Comparison of ENCODE assay signal across 35 mouse cellular contexts in the genomic region with DNA sequence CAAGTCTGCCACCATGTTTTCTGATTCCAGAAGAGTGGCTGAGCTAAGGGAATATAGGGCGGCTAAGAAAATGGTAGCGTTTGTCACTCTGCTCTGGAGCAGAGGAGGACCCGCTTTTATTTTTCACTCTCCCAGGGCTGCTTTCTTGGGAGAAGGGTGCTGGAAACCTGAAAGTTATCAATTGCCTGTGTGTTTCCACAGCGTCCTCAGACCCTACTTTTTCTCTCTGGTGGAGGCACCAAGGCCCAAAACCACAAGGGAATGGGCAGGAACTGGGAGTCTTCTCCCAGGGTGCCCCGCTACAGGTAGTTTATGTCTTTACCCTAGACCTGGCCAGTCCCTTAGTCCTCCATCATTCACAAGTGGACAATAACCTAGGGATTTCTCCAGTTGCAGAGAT. TPM values are rescaled to one million over a fixed set of nuclear protein-coding genes. Genes with fewer than 3 reads are reported as not detected.
DNase-seq lines count a peak whose midpoint lies in the region; ATAC-seq and TF ChIP-seq lines count a peak whose summit lies in the region.
"Had no signal": no experiment of that assay in that cellular context is flagged by ENCODE, and none has a peak within 500 bp of the region (broad histone marks: within the 10 kb centered on the region; RNA-seq: fewer than 3 reads in every experiment).

No protein-coding gene starts in this region.

- no peak overlapping the region for H3K9ac ChIP-seq in midbrain, embryonic 14.5 days (replicated peaks; ENCODE audit: low read length)
- H3K9ac ChIP-seq in midbrain, embryonic 15.5 days, result no peak overlapping the region
- peak overlapping the region; percentile 69 for H3K9ac ChIP-seq in embryonic facial prominence, embryonic 14.5 days (ENCODE audit: low read depth, low read length)
- peak overlapping the region; percentile 77 for H3K9ac ChIP-seq in limb, embryonic 14.5 days (ENCODE audit: low read depth, low read length, severe bottlenecking)
- H3K9ac ChIP-seq in stomach, postnatal 0 days (ENCODE audit: low read length), result peak overlapping the region; percentile 98
- H3K9ac ChIP-seq: forebrain, embryonic 12.5 days; hindbrain, embryonic 15.5 days; intestine, embryonic 15.5 days; liver, postnatal 0 days; midbrain, embryonic 12.5 days had no signal

- no peak for TF ChIP-seq POLR2A in limb, embryonic 14.5 days (IDR thresholded peaks at IDR 0.05; ENCODE audit: borderline replicate concordance, extremely low read depth, insufficient read depth, insufficient read length)

- no peaks in the 10 kb centered on the region for H3K36me3 ChIP-seq in midbrain, embryonic 14.5 days (ENCODE audit: control insufficient read depth, insufficient read depth, low read length)
- H3K36me3 ChIP-seq in midbrain, embryonic 15.5 days (replicated peaks), result no peaks in the 10 kb centered on the region
- no peaks in the 10 kb centered on the region for H3K36me3 ChIP-seq in embryonic facial prominence, embryonic 14.5 days (ENCODE audit: control insufficient read depth, insufficient read depth, low read length)
- H3K36me3 ChIP-seq in limb, embryonic 14.5 days (ENCODE audit: control insufficient read depth, insufficient read depth, low read length), result no peaks in the 10 kb centered on the region
- no peaks in the 10 kb centered on the region for H3K36me3 ChIP-seq in stomach, postnatal 0 days (ENCODE audit: control insufficient read depth, insufficient read depth, low read length)
- H3K36me3 ChIP-seq: forebrain, embryonic 12.5 days; G1E; hindbrain, embryonic 15.5 days; intestine, embryonic 15.5 days; midbrain, embryonic 12.5 days had no signal

- peak; percentile 19 for DNase-seq in midbrain, embryonic 14.5 days
- no peak for DNase-seq in embryonic facial prominence, embryonic 14.5 days (ENCODE audit: low spot score)
- no peak for DNase-seq in limb, embryonic 14.5 days (ENCODE audit: low spot score)
- no peak for DNase-seq in stomach, postnatal 0 days (ENCODE audit: low spot score)
- DNase-seq in adrenal gland, postnatal 10 days, result no peak
- no peak for DNase-seq in liver
- DNase-seq: adrenal gland, adult 2 months; B cell, adult 2 months; cerebellum, adult 2 months; cerebellum, postnatal 36 days; embryo, embryonic 11 days; gastrocnemius, postnatal 36 days; kidney, adult 8-10 months; kidney, postnatal 10 days; liver, postnatal 0 days; lung, postnatal 10 days; thymus, adult 18-20 months had no signal

- ATAC-seq in midbrain, embryonic 14.5 days (ENCODE audit: low FRiP score, low TSS enrichment), result no peak
- no peak for ATAC-seq in midbrain, embryonic 15.5 days (replicated peaks)
- ATAC-seq in embryonic facial prominence, embryonic 14.5 days (ENCODE audit: low read depth), result no peak
- no peak for ATAC-seq in limb, embryonic 14.5 days (ENCODE audit: low FRiP score, low read depth)
- no peak for ATAC-seq in stomach, postnatal 0 days (ENCODE audit: low FRiP score, low TSS enrichment)
- ATAC-seq: intestine, embryonic 15.5 days; liver, postnatal 0 days; Patski had no signal

- 5% methylated on average over 5 of the region's 5 CpGs for WGBS in midbrain, embryonic 14.5 days
- WGBS in midbrain, embryonic 15.5 days, result 3% methylated on average over 5 of the region's 5 CpGs
- WGBS in embryonic facial prominence, embryonic 14.5 days, result 20% methylated on average over 5 of the region's 5 CpGs
- WGBS in limb, embryonic 14.5 days, result 18% methylated on average over 5 of the region's 5 CpGs
- 34% methylated on average over 5 of the region's 5 CpGs for WGBS in stomach, postnatal 0 days

- no peak for TF ChIP-seq CTCF in stomach, postnatal 0 days (IDR thresholded peaks at IDR 0.05; ENCODE audit: low read depth)

- no peak overlapping the region for H3K27ac ChIP-seq in midbrain, embryonic 14.5 days (replicated peaks; ENCODE audit: low read depth, low read length)
- H3K27ac ChIP-seq in midbrain, embryonic 15.5 days, result no peak overlapping the region
- peak overlapping the region; percentile 53; the same call in 1 of the 2 replicates for H3K27ac ChIP-seq in embryonic facial prominence, embryonic 14.5 days (replicated peaks; ENCODE audit: low read depth, low read length)
- peak overlapping the region; percentile 26; the same call in 1 of the 2 replicates for H3K27ac ChIP-seq in limb, embryonic 14.5 days (replicated peaks; ENCODE audit: low read depth, low read length)
- peak overlapping the region; percentile 67 for H3K27ac ChIP-seq in stomach, postnatal 0 days (replicated peaks)
- H3K27ac ChIP-seq: forebrain, embryonic 12.5 days; hindbrain, embryonic 15.5 days; intestine, embryonic 15.5 days; midbrain, embryonic 12.5 days had no signal

- no peak overlapping the region for H3K4me3 ChIP-seq in midbrain, embryonic 14.5 days (replicated peaks; ENCODE audit: low read depth, low read length)
- H3K4me3 ChIP-seq in midbrain, embryonic 15.5 days, result no peak overlapping the region
- peak overlapping the region; percentile 42 for H3K4me3 ChIP-seq in embryonic facial prominence, embryonic 14.5 days (ENCODE audit: low read depth, low read length)
- peak overlapping the region; percentile 47 for H3K4me3 ChIP-seq in limb, embryonic 14.5 days (replicated peaks; ENCODE audit: low read length)
- H3K4me3 ChIP-seq in stomach, postnatal 0 days (ENCODE audit: low read depth, low read length), result peak overlapping the region; percentile 87
- H3K4me3 ChIP-seq: erythroblast, embryonic 14.5 days; forebrain, embryonic 12.5 days; hindbrain, embryonic 15.5 days; midbrain, embryonic 12.5 days; myocyte had no signal

- no peak overlapping the region for H3K4me2 ChIP-seq in midbrain, embryonic 14.5 days (ENCODE audit: low read length)
- H3K4me2 ChIP-seq in midbrain, embryonic 15.5 days, result no peak overlapping the region
- H3K4me2 ChIP-seq in embryonic facial prominence, embryonic 14.5 days (ENCODE audit: low read depth, low read length), result peak overlapping the region; percentile 57
- H3K4me2 ChIP-seq in limb, embryonic 14.5 days (replicated peaks; ENCODE audit: low read depth, low read length, severe bottlenecking), result peak overlapping the region; percentile 66
- H3K4me2 ChIP-seq in stomach, postnatal 0 days (replicated peaks; ENCODE audit: low read depth), result peak overlapping the region; percentile 81
- H3K4me2 ChIP-seq: forebrain, embryonic 12.5 days; hindbrain, embryonic 15.5 days; liver, embryonic 11.5 days; midbrain, embryonic 12.5 days had no signal

- peaks cover 5% of the 10 kb centered on the region; the same call in 1 of the 2 replicates for H3K4me1 ChIP-seq in midbrain, embryonic 14.5 days (ENCODE audit: control insufficient read depth, insufficient read depth, low read length)
- peaks cover 21% of the 10 kb centered on the region for H3K4me1 ChIP-seq in midbrain, embryonic 15.5 days
- H3K4me1 ChIP-seq in embryonic facial prominence, embryonic 14.5 days (ENCODE audit: control insufficient read depth, insufficient read depth, low read length), result 0 out of 2 replicates have a peak, but pooled peaks cover 3% of the 10 kb centered on the region
- peaks cover 10% of the 10 kb centered on the region for H3K4me1 ChIP-seq in limb, embryonic 14.5 days (ENCODE audit: control insufficient read depth, insufficient read depth, low read length)
- H3K4me1 ChIP-seq in stomach, postnatal 0 days (replicated peaks; ENCODE audit: control insufficient read depth, insufficient read depth), result 0 out of 2 replicates have a peak, but pooled peaks cover 3% of the 10 kb centered on the region

- H3K27me3 ChIP-seq in midbrain, embryonic 14.5 days (ENCODE audit: control insufficient read depth, insufficient read depth, low read length), result peaks cover 94% of the 10 kb centered on the region
- H3K27me3 ChIP-seq in midbrain, embryonic 15.5 days (replicated peaks), result peaks cover 92% of the 10 kb centered on the region
- peaks cover 98% of the 10 kb centered on the region for H3K27me3 ChIP-seq in embryonic facial prominence, embryonic 14.5 days (replicated peaks; ENCODE audit: control insufficient read depth, insufficient read depth, low read length)
- peaks cover 87% of the 10 kb centered on the region for H3K27me3 ChIP-seq in limb, embryonic 14.5 days (ENCODE audit: control insufficient read depth, insufficient read depth, low read length)
- H3K27me3 ChIP-seq in stomach, postnatal 0 days (ENCODE audit: control insufficient read depth, insufficient read depth, low read length), result 0 out of 2 replicates have a peak, but pooled peaks cover 3% of the 10 kb centered on the region

- TF ChIP-seq EP300 in stomach, postnatal 0 days (optimal IDR thresholded peaks at IDR 0.05), result no peak

- H3K9me3 ChIP-seq in midbrain, embryonic 14.5 days (ENCODE audit: control insufficient read depth, low read length), result no peaks in the 10 kb centered on the region
- H3K9me3 ChIP-seq in midbrain, embryonic 15.5 days, result no peaks in the 10 kb centered on the region
- no peaks in the 10 kb centered on the region for H3K9me3 ChIP-seq in embryonic facial prominence, embryonic 14.5 days (ENCODE audit: control insufficient read depth, low read length)
- no peaks in the 10 kb centered on the region for H3K9me3 ChIP-seq in limb, embryonic 14.5 days (ENCODE audit: control insufficient read depth, low read length)
- H3K9me3 ChIP-seq in stomach, postnatal 0 days (ENCODE audit: control insufficient read depth, low read length), result no peaks in the 10 kb centered on the region
- H3K9me3 ChIP-seq: forebrain, embryonic 12.5 days; G1E; hindbrain, embryonic 15.5 days; intestine, embryonic 15.5 days; midbrain, embryonic 12.5 days had no signal

RNA-seq across cellular contexts. Expression of gene Pitx1, which starts 1.3 kb away (rescaled TPM):
- 3.2 and 3.3 TPM in 2 replicates for polyA plus RNA-seq in midbrain, embryonic 14.5 days (2014; fragmentation: Nextera tagmentation; extraction: Ambion mirVana)
- polyA plus RNA-seq in midbrain, embryonic 15.5 days (2015; fragmentation: Nextera tagmentation; extraction: Ambion mirVana), result 2.9 and 3.7 TPM in 2 replicates
- 39.7 and 44.9 TPM in 2 replicates for polyA plus RNA-seq in embryonic facial prominence, embryonic 14.5 days (2014; fragmentation: Nextera tagmentation; extraction: Ambion mirVana)
- 59.5 and 94.8 TPM in 2 replicates for polyA plus RNA-seq in limb, embryonic 14.5 days (2012; rRNA removed)
- polyA plus RNA-seq in limb, embryonic 14.5 days (2014; fragmentation: Nextera tagmentation; extraction: Ambion mirVana), result 63.1 and 84.6 TPM in 2 replicates
- 193 and 214 TPM in 2 replicates for polyA plus RNA-seq in stomach, postnatal 0 days (2015; fragmentation: Nextera tagmentation; extraction: Ambion mirVana)
- total RNA-seq in adrenal gland, postnatal 10 days (2021), result not detected
- total RNA-seq: adrenal gland, adult 2 months; CH12.LX; G1E; heart, adult 8-10 months; heart, postnatal 25 days; layer of hippocampus, adult 18-20 months; layer of hippocampus, postnatal 14 days; left cerebral cortex, postnatal 10 days; neutrophil, adult 5-6 weeks had no signal
- polyA plus RNA-seq: adrenal gland, adult 2 months; G1E; liver, postnatal 0 days; myocyte; Patski had no signal

RNA-seq across cellular contexts. Expression of gene Catsper3, which starts 50.3 kb away (rescaled TPM):
- not detected in 2 replicates for polyA plus RNA-seq in midbrain, embryonic 14.5 days (2014; fragmentation: Nextera tagmentation; extraction: Ambion mirVana)
- polyA plus RNA-seq in midbrain, embryonic 15.5 days (2015; fragmentation: Nextera tagmentation; extraction: Ambion mirVana), result 0.13 and 0.17 TPM in 2 replicates
- polyA plus RNA-seq in embryonic facial prominence, embryonic 14.5 days (2014; fragmentation: Nextera tagmentation; extraction: Ambion mirVana), result not detected in 2 replicates
- 0.18 TPM in 2 replicates for polyA plus RNA-seq in limb, embryonic 14.5 days (2012; rRNA removed)
- polyA plus RNA-seq in limb, embryonic 14.5 days (2014; fragmentation: Nextera tagmentation; extraction: Ambion mirVana), result 0.15 TPM in 1 of 2 replicates, not detected in the other
- polyA plus RNA-seq in stomach, postnatal 0 days (2015; fragmentation: Nextera tagmentation; extraction: Ambion mirVana), result 0.07 and 0.13 TPM in 2 replicates
- total RNA-seq in adrenal gland, postnatal 10 days (2021), result under 1 TPM in 1 of 2 experiments, not detected in 1; 0.21 TPM
- total RNA-seq: CH12.LX; G1E; heart, postnatal 25 days; layer of hippocampus, adult 18-20 months; left cerebral cortex, postnatal 10 days; neutrophil, adult 5-6 weeks had no signal
- polyA plus RNA-seq: erythroblast, embryonic 14.5 days; forebrain, embryonic 12.5 days; G1E; heart, embryonic 14.5 days; hindbrain, embryonic 15.5 days; intestine, embryonic 15.5 days; liver, embryonic 11.5 days had no signal

Comparison
In these comparisons a context has a peak if more than half of its experiments do, and no peak if none do; other contexts are left out.
1. H3K27ac ChIP-seq: peak in embryonic facial prominence, embryonic 14.5 days (single experiment), limb, embryonic 14.5 days (single experiment) and stomach, postnatal 0 days (single experiment); none in midbrain, embryonic 14.5 days (single experiment) and midbrain, embryonic 15.5 days (single experiment).
2. H3K4me2 ChIP-seq: peak in embryonic facial prominence, embryonic 14.5 days (single experiment), limb, embryonic 14.5 days (single experiment) and stomach, postnatal 0 days (single experiment); none in midbrain, embryonic 14.5 days (single experiment) and midbrain, embryonic 15.5 days (single experiment).
3. H3K4me3 ChIP-seq: peak in embryonic facial prominence, embryonic 14.5 days (single experiment), limb, embryonic 14.5 days (single experiment) and stomach, postnatal 0 days (single experiment); none in midbrain, embryonic 14.5 days (single experiment) and midbrain, embryonic 15.5 days (single experiment).
4. H3K9ac ChIP-seq: peak in embryonic facial prominence, embryonic 14.5 days (single experiment), limb, embryonic 14.5 days (single experiment) and stomach, postnatal 0 days (single experiment); none in midbrain, embryonic 14.5 days (single experiment) and midbrain, embryonic 15.5 days (single experiment).